Mouse (Mus musculus) cortical plate, adult 2 months (tissue): ENCODE results near the gene Copg2. TPM values are rescaled to one million over a fixed set of nuclear protein-coding genes. Genes with fewer than 3 reads are reported as not detected.

Source experiments
- H3K27ac ChIP-seq: fragments of 200-500 bp; 2 replicates; pipeline ENCODE4 v1.5.1; 2012; ENCODE audit warnings: low read length, control low read depth, inconsistent platforms; ENCODE audit not compliant: insufficient read depth
- H3K4me1 ChIP-seq: fragments of 200-500 bp; 2 replicates; pipeline ENCODE4 v1.6.1; 2011; ENCODE audit warnings: low read length; ENCODE audit not compliant: control insufficient read depth, insufficient read depth
- H3K4me3 ChIP-seq: fragments of 200-500 bp; 2 replicates; pipeline ENCODE4 v1.5.1; 2011; ENCODE audit warnings: mild to moderate bottlenecking, low read length, control low read depth; ENCODE audit not compliant: insufficient read depth
- CTCF ChIP-seq: fragments of 200-500 bp; IDR thresholded peaks from 2 replicates; pipeline ENCODE4 v1.5.1; 2011; ENCODE audit warnings: mild to moderate bottlenecking, control low read depth, low read length; ENCODE audit not compliant: insufficient read depth; ENCODE audit errors: extremely low read depth
- POLR2A ChIP-seq: fragments of 200-500 bp; IDR thresholded peaks from 2 replicates; pipeline ENCODE4 v1.6.1; 2011; ENCODE audit warnings: mild to moderate bottlenecking, low read length, control low read depth; ENCODE audit not compliant: insufficient read depth; ENCODE audit errors: extremely low read depth
- polyA plus RNA-seq: library from polyadenylated mRNA; depleted of rRNA; stranded (reverse); fragments of >200 nt; gene quantifications from 2 replicates; pipeline ENCODE4 v1.2.3, GENCODE M21; 2012

Copg2 gene
- polyA plus RNA-seq, 1 experiment: 56.5 TPM

GRCm38 (mm10) chr6:30749042-30749689 is 147.4 kb downstream of the Copg2 start:
- no peak overlapping the region for H3K27ac ChIP-seq
- no peak overlapping the region for H3K4me3 ChIP-seq
- TF ChIP-seq POLR2A: no peak
- no peak for TF ChIP-seq CTCF
- H3K4me1 ChIP-seq: peaks cover 2% of the 10 kb centered on the region

GRCm38 (mm10) chr6:30748358-30748910 is 148.2 kb downstream of the Copg2 start:
- H3K4me3 ChIP-seq: no peak overlapping the region
- H3K4me1 ChIP-seq: peaks cover 2% of the 10 kb centered on the region
- H3K27ac ChIP-seq: no peak overlapping the region
- TF ChIP-seq POLR2A (no peak), CTCF (no peak)

- Histone ChIP-seq H3K4me1 (peaks cover 2% of the 10 kb centered on the region), H3K4me3 (no peak overlapping the region), H3K27ac (no peak overlapping the region)
- TF ChIP-seq POLR2A: no peak
- no peak for TF ChIP-seq CTCF
These were observed 148.8 kb downstream of the Copg2 start for GRCm38 (mm10) chr6:30747631-30748357.

GRCm38 (mm10) chr6:30745591-30745990 is 151.0 kb downstream of the Copg2 start:
- Histone ChIP-seq H3K4me3 (no peak overlapping the region), H3K4me1 (peaks cover 2% of the 10 kb centered on the region), H3K27ac (no peak overlapping the region)
- TF ChIP-seq POLR2A (no peak), CTCF (no peak)

GRCm38 (mm10) chr6:30744846-30745245 is 151.7 kb downstream of the Copg2 start:
- H3K27ac ChIP-seq: no peak overlapping the region
- peaks cover 2% of the 10 kb centered on the region for H3K4me1 ChIP-seq
- H3K4me3 ChIP-seq: no peak overlapping the region
- TF ChIP-seq POLR2A (no peak), CTCF (no peak)

GRCm38 (mm10) chr6:30739177-30739747 is 157.3 kb downstream of the Copg2 start:
- H3K4me3 ChIP-seq: peak overlapping the region; percentile 61
- H3K4me1 ChIP-seq: peaks cover 1% of the 10 kb centered on the region; the same call in 1 of the 2 replicates
- H3K27ac ChIP-seq: 0 out of 2 replicates have a peak overlapping the region, but pooled peaks have one; percentile 13
- TF ChIP-seq POLR2A (no peak), CTCF (no peak)

- H3K27ac ChIP-seq: no peak overlapping the region
- H3K4me3 ChIP-seq: peak overlapping the region; percentile 61
- TF ChIP-seq POLR2A: no peak
- no peak for TF ChIP-seq CTCF
- H3K4me1 ChIP-seq: peaks cover 1% of the 10 kb centered on the region
These were observed 158.1 kb downstream of the Copg2 start for GRCm38 (mm10) chr6:30738464-30739006.

GRCm38 (mm10) chr6:30737548-30738463 is 158.8 kb downstream of the Copg2 start:
- Histone ChIP-seq H3K4me1 (peaks cover 1% of the 10 kb centered on the region), H3K27ac (peak overlapping the region; percentile 75; the same call in 1 of the 2 replicates), H3K4me3 (peak overlapping the region; percentile 61)
- peak; percentile 98 for TF ChIP-seq POLR2A
- no peak for TF ChIP-seq CTCF
